Mouse (Mus musculus) stomach, embryonic 14.5 days (tissue): ENCODE data around the gene Uap1l1. TPM values are rescaled to one million over a fixed set of nuclear protein-coding genes. Genes with fewer than 3 reads are reported as not detected.

Source experiments
- ATAC-seq: fragments of 200-750 bp; cut with Nextera tagmentation; 2 replicates; pipeline ENCODE4 v1.8.0; 2017; ENCODE audit warnings: low read depth, moderate TSS enrichment; ENCODE audit not compliant: insufficient number of reproducible peaks, insufficient read depth, low FRiP score
- H3K27ac ChIP-seq: fragments of 300-500 bp; sonication (generic); 2 replicates; pipeline ENCODE4 v1.5.1; 2014; ENCODE audit warnings: mild to moderate bottlenecking, low read length, moderate library complexity, mixed read lengths
- H3K27me3 ChIP-seq: fragments of 300-500 bp; sonication (generic); 2 replicates; pipeline ENCODE4 v1.6.1; 2014; ENCODE audit warnings: low read length, control low read depth, mixed read lengths; ENCODE audit not compliant: control insufficient read depth, insufficient read depth
- H3K36me3 ChIP-seq: fragments of 300-500 bp; sonication (generic); 2 replicates; pipeline ENCODE4 v1.6.1; 2014; ENCODE audit warnings: mild to moderate bottlenecking, control low read depth, low read length, moderate library complexity, mixed read lengths; ENCODE audit not compliant: control insufficient read depth, insufficient read depth
- H3K4me1 ChIP-seq: fragments of 300-500 bp; sonication (generic); 2 replicates; pipeline ENCODE4 v1.6.1; 2014; ENCODE audit warnings: low read length, control low read depth, mixed read lengths; ENCODE audit not compliant: control insufficient read depth, insufficient read depth
- H3K4me2 ChIP-seq: fragments of 300-500 bp; sonication (generic); replicated peaks from 2 replicates; pipeline ENCODE4 v1.6.1; 2014; ENCODE audit warnings: low read depth, low read length, control low read depth
- H3K4me3 ChIP-seq: fragments of 300-500 bp; sonication (generic); 2 replicates; pipeline ENCODE4 v1.5.1; 2014; ENCODE audit warnings: low read depth, low read length, control low read depth
- H3K9ac ChIP-seq: fragments of 300-500 bp; sonication (generic); replicated peaks from 2 replicates; pipeline ENCODE4 v1.6.1; 2014; ENCODE audit warnings: low read depth, mild to moderate bottlenecking, control low read depth, low read length, moderate library complexity, mixed read lengths
- H3K9me3 ChIP-seq: fragments of 300-500 bp; sonication (generic); 2 replicates; pipeline ENCODE4 v1.6.1; 2016; ENCODE audit warnings: low read depth, low read length, control low read depth; ENCODE audit not compliant: control insufficient read depth
- WGBS: fragments of 180-500 bp; shearing (Covaris S2); extraction: QIAGEN DNeasy Blood & Tissue Kit; methylation state at CpG from one replicate; pipeline ENCODE4 v1.1.7; 2014; 5-methylcytosine and 5-hydroxymethylcytosine counted together
- polyA plus RNA-seq: library from polyadenylated mRNA; unstranded; fragments of >200 nt; fragmentation: Nextera tagmentation; extraction: Ambion mirVana; gene quantifications from 2 replicates; pipeline ENCODE4 v1.2.1, GENCODE M21; 2014

The Uap1l1 gene
- polyA plus RNA-seq, 1 experiment from 2014 or later = 21.9 TPM

DNA sequence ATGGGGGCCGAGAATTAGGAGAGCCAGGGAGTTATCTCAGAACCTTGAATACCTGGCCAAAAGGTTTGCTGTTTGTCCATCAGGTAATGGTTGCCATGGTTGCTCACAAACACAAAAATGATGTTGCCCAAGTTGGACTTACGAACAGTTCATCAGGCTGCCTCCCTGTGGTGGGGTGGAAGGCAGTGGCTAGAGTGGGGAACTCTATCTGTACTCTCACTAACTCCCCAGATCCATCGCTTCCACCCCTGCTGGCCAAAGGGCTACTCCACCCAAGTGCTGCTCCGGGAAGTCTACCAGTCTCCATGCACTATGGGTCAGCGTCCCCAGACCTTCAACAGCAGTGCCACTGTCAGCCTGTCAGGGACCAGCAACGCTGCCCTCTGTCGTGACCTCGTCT lies 33.6 kb upstream of the Uap1l1 start, which contains the start of gene Npdc1:
Gene Npdc1 (plus strand): TSS at position 301 of the 400 bp plus-strand sequence.
- no peak within 1 kb of the TSS for H3K9ac ChIP-seq
- H3K4me3 ChIP-seq = no peak within 1 kb of the TSS
- H3K4me2 ChIP-seq = no peak within 1 kb of the TSS
- H3K4me1 ChIP-seq = peaks cover 24% of the 10 kb centered on the region
- no peaks in the 10 kb centered on the region for H3K9me3 ChIP-seq
- no peak for ATAC-seq
- peaks cover 25% of the 10 kb centered on the region for H3K27me3 ChIP-seq
- H3K27ac ChIP-seq = no peak within 1 kb of the TSS
- no peaks in the 10 kb centered on the region for H3K36me3 ChIP-seq
- WGBS = 72% methylated on average over 8 of the region's 8 CpGs

DNA sequence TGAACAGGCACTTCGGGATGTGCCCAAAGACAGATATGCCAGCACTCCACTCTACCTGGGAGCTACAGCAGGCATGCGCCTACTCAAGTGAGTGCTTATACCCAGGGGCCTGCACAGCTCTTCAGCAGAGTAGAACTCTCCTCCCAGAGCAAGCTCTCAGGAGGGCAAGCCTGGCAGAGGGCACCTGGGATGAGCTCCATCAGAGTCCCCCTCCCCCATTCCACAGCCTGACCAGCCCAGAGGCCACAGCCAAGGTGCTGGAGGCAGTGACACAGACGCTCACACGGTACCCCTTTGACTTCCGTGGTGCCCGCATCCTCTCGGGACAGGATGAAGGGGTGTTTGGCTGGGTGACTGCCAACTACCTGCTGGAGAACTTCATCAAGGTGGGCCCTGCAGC lies 32.6 kb upstream of the Uap1l1 start:
- H3K27me3 ChIP-seq = peaks cover 23% of the 10 kb centered on the region
- WGBS = 86% methylated on average over 7 of the region's 7 CpGs
- H3K9me3 ChIP-seq = no peaks in the 10 kb centered on the region
- no peak overlapping the region for H3K27ac ChIP-seq
- H3K36me3 ChIP-seq = no peaks in the 10 kb centered on the region
- peaks cover 21% of the 10 kb centered on the region for H3K4me1 ChIP-seq
- ATAC-seq = no peak
- no peak overlapping the region for H3K4me2 ChIP-seq
- H3K9ac ChIP-seq = no peak overlapping the region
- H3K4me3 ChIP-seq = no peak overlapping the region

DNA sequence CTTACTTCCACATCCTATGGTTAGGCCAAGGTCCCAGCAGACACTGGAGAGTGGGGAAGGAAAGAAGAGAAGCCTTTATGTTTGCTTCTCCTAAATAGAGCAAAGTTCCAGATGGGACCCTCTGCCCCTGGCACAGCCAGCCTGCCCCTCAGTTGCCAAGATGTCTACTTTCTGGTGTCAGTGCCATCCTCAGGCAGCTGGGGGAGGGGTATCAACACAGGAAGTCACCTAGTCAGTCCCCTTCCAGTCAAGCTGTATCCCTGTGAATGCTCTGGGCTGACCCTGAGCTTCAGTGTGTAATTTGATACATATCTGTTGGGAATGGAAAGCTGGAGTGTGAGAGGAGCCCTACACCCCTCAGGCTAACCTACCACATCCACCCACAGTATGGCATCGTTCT lies 31.5 kb upstream of the Uap1l1 start:
- H3K27ac ChIP-seq = no peak overlapping the region
- no peak overlapping the region for H3K4me2 ChIP-seq
- 67% methylated on average over 1 of the region's 1 CpGs for WGBS
- H3K36me3 ChIP-seq = no peaks in the 10 kb centered on the region
- peaks cover 17% of the 10 kb centered on the region; the same call in 1 of the 2 replicates for H3K4me1 ChIP-seq
- no peaks in the 10 kb centered on the region for H3K9me3 ChIP-seq
- no peak overlapping the region for H3K9ac ChIP-seq
- H3K4me3 ChIP-seq = no peak overlapping the region
- no peak for ATAC-seq
- H3K27me3 ChIP-seq = peaks cover 25% of the 10 kb centered on the region; the same call in 1 of the 2 replicates

- Histone ChIP-seq H3K27me3 (peaks cover 22% of the 10 kb centered on the region; the same call in 1 of the 2 replicates), H3K9me3 (no peaks in the 10 kb centered on the region), H3K4me1 (peaks cover 17% of the 10 kb centered on the region; the same call in 1 of the 2 replicates), H3K9ac (no peak overlapping the region), H3K4me2 (peak overlapping the region; percentile 73), H3K27ac (no peak overlapping the region), H3K36me3 (no peaks in the 10 kb centered on the region), H3K4me3 (peak overlapping the region; percentile 36)
- ATAC-seq = no peak
- 42% methylated on average over 3 of the region's 3 CpGs for WGBS
These were observed 31.1 kb upstream of the Uap1l1 start for GRCm38 (mm10) chr2:25396597-25396983.

DNA sequence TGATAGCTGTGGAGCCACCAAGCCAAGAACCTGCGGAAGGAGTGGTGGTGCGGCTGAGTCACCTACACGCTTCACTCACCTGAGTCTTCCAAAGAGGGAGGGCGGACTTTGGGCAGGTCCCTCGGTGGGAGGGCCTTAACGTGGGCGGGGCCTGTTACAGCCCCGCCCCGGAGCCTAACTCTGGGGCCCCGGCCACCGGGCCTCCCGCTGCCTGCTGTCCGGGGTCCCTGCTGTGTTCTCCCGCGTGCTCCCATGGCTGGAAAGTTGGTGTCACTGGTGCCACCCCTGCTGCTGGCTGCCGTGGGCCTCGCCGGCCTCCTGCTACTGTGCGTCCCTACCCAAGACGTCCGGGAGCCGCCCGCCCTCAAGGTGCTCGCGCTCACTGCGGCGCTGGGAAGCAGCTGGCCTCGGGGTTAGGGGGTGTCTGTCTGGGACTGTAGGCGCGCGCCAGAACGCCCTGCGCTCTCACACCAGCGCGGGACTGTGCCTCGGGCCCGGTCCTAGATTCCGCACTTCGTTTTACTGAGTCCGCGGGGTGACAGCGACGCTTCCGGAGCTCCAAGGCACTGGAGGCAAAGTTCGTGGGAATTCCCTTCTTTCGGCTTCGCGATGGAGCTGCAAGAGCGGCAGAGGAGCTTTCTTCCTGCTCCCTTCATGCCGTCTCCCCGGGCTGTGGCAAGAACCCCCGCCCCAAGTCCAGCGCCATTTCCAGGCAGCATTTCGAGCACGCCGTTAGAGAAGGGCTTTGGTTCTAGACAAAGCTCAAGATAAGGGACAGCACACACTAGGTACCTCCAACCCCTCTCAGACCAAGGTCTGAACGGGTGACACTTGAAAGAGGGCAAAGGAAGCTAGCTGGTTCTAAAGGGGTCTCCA lies 30.5 kb upstream of the Uap1l1 start, which contains the start of gene Entpd2:
Gene Entpd2 (plus strand): TSS at position 154 of the 876 bp plus-strand sequence.
- Histone ChIP-seq H3K9ac (peak within 1 kb of the TSS; percentile 18; the same call in 1 of the 2 replicates), H3K27ac (0 out of 2 replicates have a peak within 1 kb of the TSS, but pooled peaks have one; percentile 27), H3K4me1 (peaks cover 17% of the 10 kb centered on the region; the same call in 1 of the 2 replicates), H3K36me3 (no peaks in the 10 kb centered on the region), H3K4me3 (peak within 1 kb of the TSS; percentile 36), H3K27me3 (peaks cover 22% of the 10 kb centered on the region; the same call in 1 of the 2 replicates), H3K9me3 (no peaks in the 10 kb centered on the region), H3K4me2 (peak within 1 kb of the TSS; percentile 73)
- WGBS = 2% methylated on average over 57 of the region's 57 CpGs
- ATAC-seq = peak; percentile 68

DNA sequence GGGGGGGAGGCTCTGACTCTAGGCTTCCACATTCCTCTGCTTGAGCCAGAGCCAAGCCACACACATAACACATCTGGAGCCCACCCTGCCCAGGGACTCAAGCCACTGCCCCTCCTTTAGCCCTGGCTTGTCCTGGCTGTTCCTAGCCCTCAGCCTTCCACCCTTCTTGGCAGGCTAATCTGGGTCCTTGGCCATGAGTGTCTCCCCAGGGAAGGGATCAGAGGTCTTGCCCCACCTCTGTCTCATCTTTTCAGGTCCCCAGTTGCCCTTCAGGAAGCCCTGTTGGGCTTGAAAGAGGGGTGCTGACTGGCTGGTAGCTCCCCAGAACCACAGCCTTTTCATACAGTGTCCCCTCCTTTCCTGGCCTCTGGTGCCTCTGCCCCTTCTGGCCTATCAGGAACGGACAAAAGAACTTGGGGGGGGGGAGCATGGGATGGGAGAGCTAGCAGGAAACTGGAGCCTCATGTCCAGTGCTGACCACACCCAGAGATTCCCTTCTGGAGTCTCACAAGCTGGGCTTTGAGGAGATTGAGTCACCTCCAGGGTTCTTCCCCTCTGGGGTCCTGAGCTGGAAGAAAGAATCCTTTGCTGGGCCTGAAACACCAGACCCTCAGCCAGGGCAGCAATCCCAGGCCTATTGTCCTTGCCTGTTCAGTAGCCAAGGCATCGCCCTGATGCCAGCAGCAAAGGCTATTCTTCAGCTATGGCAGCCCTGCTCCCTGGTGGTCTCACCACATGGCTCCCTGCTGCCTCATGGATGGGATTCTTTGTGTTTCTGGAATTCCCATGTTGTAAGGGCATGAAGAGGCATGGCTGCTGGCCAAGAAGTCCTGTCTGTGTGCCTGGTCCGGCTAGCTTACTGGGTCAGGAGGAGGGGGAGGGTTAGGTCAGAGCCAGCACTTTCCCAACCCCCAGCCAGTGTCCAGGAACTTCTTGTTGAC lies 29.1 kb upstream of the Uap1l1 start:
- 0 out of 2 replicates have a peak overlapping the region, but pooled peaks have one; percentile 27 for H3K27ac ChIP-seq
- no peaks in the 10 kb centered on the region for H3K36me3 ChIP-seq
- no peaks in the 10 kb centered on the region for H3K9me3 ChIP-seq
- H3K4me2 ChIP-seq = no peak overlapping the region
- H3K4me3 ChIP-seq = no peak overlapping the region
- whole genome bisulfite sequencing = 33% methylated on average over 3 of the region's 3 CpGs
- peaks cover 17% of the 10 kb centered on the region; the same call in 1 of the 2 replicates for H3K4me1 ChIP-seq
- ATAC-seq = no peak
- H3K27me3 ChIP-seq = peaks cover 17% of the 10 kb centered on the region; the same call in 1 of the 2 replicates
- H3K9ac ChIP-seq = no peak overlapping the region

- 49% methylated on average over 5 of the region's 5 CpGs for WGBS
- Histone ChIP-seq H3K4me3 (no peak overlapping the region), H3K27ac (no peak overlapping the region), H3K4me2 (no peak overlapping the region), H3K9me3 (no peaks in the 10 kb centered on the region), H3K27me3 (0 out of 2 replicates have a peak, but pooled peaks cover 2% of the 10 kb centered on the region), H3K9ac (no peak overlapping the region), H3K4me1 (peaks cover 15% of the 10 kb centered on the region; the same call in 1 of the 2 replicates), H3K36me3 (no peaks in the 10 kb centered on the region)
- ATAC-seq = no peak
These were observed 25.8 kb upstream of the Uap1l1 start for GRCm38 (mm10) chr2:25391266-25391665.

DNA sequence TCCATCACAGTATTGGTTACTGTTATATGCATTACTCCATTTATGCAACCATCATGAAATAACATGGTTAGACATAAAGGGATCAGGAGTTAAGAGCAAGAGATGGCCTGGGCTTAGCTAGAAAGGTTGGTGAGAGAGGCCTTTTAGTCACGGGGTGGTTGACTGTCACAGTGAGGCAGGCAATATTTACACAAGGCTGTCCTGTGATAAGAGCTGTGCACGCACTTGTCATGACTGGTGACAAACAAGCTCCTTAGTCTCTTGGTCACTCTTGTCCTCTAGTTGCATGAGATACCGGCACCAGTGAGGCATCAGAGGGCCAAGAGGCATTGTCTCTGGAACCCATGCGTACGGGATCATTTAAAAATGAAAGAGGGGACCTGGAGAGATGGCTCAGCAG lies 19.0 kb upstream of the Uap1l1 start:
- H3K27me3 ChIP-seq = no peaks in the 10 kb centered on the region
- WGBS = 51% methylated on average over 5 of the region's 5 CpGs
- no peak for ATAC-seq
- H3K4me2 ChIP-seq = no peak overlapping the region
- no peaks in the 10 kb centered on the region for H3K4me1 ChIP-seq
- H3K4me3 ChIP-seq = no peak overlapping the region
- no peaks in the 10 kb centered on the region for H3K9me3 ChIP-seq
- no peak overlapping the region for H3K9ac ChIP-seq
- H3K27ac ChIP-seq = no peak overlapping the region
- H3K36me3 ChIP-seq = no peaks in the 10 kb centered on the region
